Mouse (Mus musculus) neural tube, embryonic 11.5 days (tissue): ENCODE results near the gene Sec13. TPM values are rescaled to one million over a fixed set of nuclear protein-coding genes. Genes with fewer than 3 reads are reported as not detected.
A peak's percentile ranks its signal among the peaks of the same experiment; 100 is the strongest.

Source experiments
- ATAC-seq: fragments of 200-750 bp; cut with Nextera tagmentation; 2 replicates; pipeline ENCODE4 v1.8.0; 2017; ENCODE audit warnings: moderate number of reproducible peaks, mild to moderate bottlenecking, moderate TSS enrichment, moderate library complexity; ENCODE audit not compliant: insufficient read depth, low FRiP score, low TSS enrichment
- DNase-seq: peaks from one replicate; pipeline ENCODE4 v3.0.0-alpha.2; 2015; ENCODE audit warnings: low spot score
- H3K27ac ChIP-seq: fragments of 300-500 bp; sonication (generic); 2 replicates; pipeline ENCODE4 v1.5.1; 2014; ENCODE audit warnings: low read depth, mild to moderate bottlenecking, low read length
- H3K27me3 ChIP-seq: fragments of 300-500 bp; sonication (generic); 2 replicates; pipeline ENCODE4 v1.6.1; 2014; ENCODE audit warnings: mild to moderate bottlenecking, low read length, mixed read lengths; ENCODE audit not compliant: control insufficient read depth, insufficient read depth
- H3K36me3 ChIP-seq: fragments of 300-500 bp; sonication (generic); 2 replicates; pipeline ENCODE4 v1.6.1; 2014; ENCODE audit warnings: mild to moderate bottlenecking, low read length, moderate library complexity, mixed read lengths; ENCODE audit not compliant: control insufficient read depth, insufficient read depth
- H3K4me1 ChIP-seq: fragments of 300-500 bp; sonication (generic); 2 replicates; pipeline ENCODE4 v1.6.1; 2014; ENCODE audit warnings: low read length, mixed read lengths; ENCODE audit not compliant: control insufficient read depth, insufficient read depth
- H3K4me2 ChIP-seq: fragments of 300-500 bp; sonication (generic); 2 replicates; pipeline ENCODE4 v1.6.1; 2014; ENCODE audit warnings: low read depth, mild to moderate bottlenecking, moderate library complexity
- H3K4me3 ChIP-seq: fragments of 300-500 bp; sonication (generic); 2 replicates; pipeline ENCODE4 v1.5.1; 2014; ENCODE audit warnings: low read depth, low read length
- H3K9ac ChIP-seq: fragments of 300-500 bp; sonication (generic); 2 replicates; pipeline ENCODE4 v1.6.1; 2014; ENCODE audit warnings: mild to moderate bottlenecking, low read length
- H3K9me3 ChIP-seq: fragments of 300-500 bp; sonication (generic); 2 replicates; pipeline ENCODE4 v1.6.1; 2016; ENCODE audit warnings: low read length; ENCODE audit not compliant: control insufficient read depth
- WGBS: fragments of 180-500 bp; shearing (Covaris S2); extraction: QIAGEN DNeasy Blood & Tissue Kit; methylation state at CpG from one replicate; pipeline ENCODE4 v1.1.7; 2014; 5-methylcytosine and 5-hydroxymethylcytosine counted together
- polyA plus RNA-seq: library from polyadenylated mRNA; unstranded; fragments of >200 nt; fragmentation: Nextera tagmentation; extraction: Ambion mirVana; gene quantifications from 2 replicates; pipeline ENCODE4 v1.2.1, GENCODE M21; 2014

The Sec13 gene
- polyA plus RNA-seq = 302 and 309 TPM in 2 replicates

GRCm38 (mm10) chr6:113740236-113741217, at the start of gene Sec13:
TSS of gene Sec13 (minus strand) at chr6:113740743.
- H3K27me3 ChIP-seq = no peaks in the 10 kb centered on the region
- peak within 1 kb of the TSS; percentile 52 for H3K4me3 ChIP-seq
- H3K27ac ChIP-seq = no peak within 1 kb of the TSS
- 7% methylated on average over 41 of the region's 41 CpGs for WGBS
- ATAC-seq (peak; percentile 87), DNase-seq (peak; percentile 91)
- no peaks in the 10 kb centered on the region for H3K4me1 ChIP-seq
- peaks cover 5% of the 10 kb centered on the region for H3K36me3 ChIP-seq
- peak within 1 kb of the TSS; percentile 66 for H3K9ac ChIP-seq
- peak within 1 kb of the TSS; percentile 53 for H3K4me2 ChIP-seq
- no peaks in the 10 kb centered on the region for H3K9me3 ChIP-seq

- H3K36me3 ChIP-seq = no peaks in the 10 kb centered on the region
- WGBS = 44% methylated on average over 6 of the region's 6 CpGs
- H3K4me3 ChIP-seq = no peak overlapping the region
- H3K4me1 ChIP-seq = peaks cover 3% of the 10 kb centered on the region; the same call in 1 of the 2 replicates
- no peak overlapping the region for H3K9ac ChIP-seq
- H3K27ac ChIP-seq = no peak overlapping the region
- H3K27me3 ChIP-seq = no peaks in the 10 kb centered on the region
- ATAC-seq (no peak), DNase-seq (no peak)
- no peak overlapping the region for H3K4me2 ChIP-seq
- H3K9me3 ChIP-seq = no peaks in the 10 kb centered on the region
These were observed 47.0 kb upstream of the Sec13 start for GRCm38 (mm10) chr6:113787459-113787968.

- no peak overlapping the region for H3K4me3 ChIP-seq
- H3K4me1 ChIP-seq = peaks cover 3% of the 10 kb centered on the region; the same call in 1 of the 2 replicates
- H3K27ac ChIP-seq = no peak overlapping the region
- 84% methylated on average over 7 of the region's 7 CpGs for WGBS
- no peak for ATAC-seq
- no peaks in the 10 kb centered on the region for H3K27me3 ChIP-seq
- H3K36me3 ChIP-seq = no peaks in the 10 kb centered on the region
- H3K9me3 ChIP-seq = no peaks in the 10 kb centered on the region
- DNase-seq = no peak
- H3K4me2 ChIP-seq = no peak overlapping the region
- no peak overlapping the region for H3K9ac ChIP-seq
These were observed 45.1 kb upstream of the Sec13 start for GRCm38 (mm10) chr6:113785658-113786057.

- Histone ChIP-seq H3K9ac (no peak overlapping the region), H3K27ac (no peak overlapping the region), H3K36me3 (no peaks in the 10 kb centered on the region), H3K4me3 (no peak overlapping the region), H3K9me3 (no peaks in the 10 kb centered on the region), H3K4me2 (no peak overlapping the region), H3K4me1 (no peaks in the 10 kb centered on the region), H3K27me3 (no peaks in the 10 kb centered on the region)
- DNase-seq (no peak), ATAC-seq (no peak)
- 67% methylated on average over 7 of the region's 7 CpGs for WGBS
These were observed 37.7 kb upstream of the Sec13 start for GRCm38 (mm10) chr6:113778229-113778753.

- no peaks in the 10 kb centered on the region for H3K27me3 ChIP-seq
- DNase-seq = no peak
- ATAC-seq = no peak
- WGBS = 73% methylated on average over 11 of the region's 11 CpGs
- H3K9ac ChIP-seq = no peak overlapping the region
- no peak overlapping the region for H3K4me3 ChIP-seq
- no peak overlapping the region for H3K4me2 ChIP-seq
- H3K36me3 ChIP-seq = no peaks in the 10 kb centered on the region
- H3K27ac ChIP-seq = no peak overlapping the region
- no peaks in the 10 kb centered on the region for H3K4me1 ChIP-seq
- H3K9me3 ChIP-seq = no peaks in the 10 kb centered on the region
These were observed 28.3 kb upstream of the Sec13 start for GRCm38 (mm10) chr6:113768804-113769203.

- Histone ChIP-seq H3K9me3 (no peaks in the 10 kb centered on the region), H3K4me2 (no peak overlapping the region), H3K9ac (no peak overlapping the region), H3K27ac (no peak overlapping the region), H3K27me3 (no peaks in the 10 kb centered on the region), H3K36me3 (no peaks in the 10 kb centered on the region), H3K4me1 (no peaks in the 10 kb centered on the region), H3K4me3 (no peak overlapping the region)
- WGBS = 31% methylated on average over 7 of the region's 7 CpGs
- peak; percentile 65 for DNase-seq
- peak; percentile 58; the same call in 1 of the 2 replicates for ATAC-seq
These were observed 21.1 kb upstream of the Sec13 start for GRCm38 (mm10) chr6:113761644-113762043.

GRCm38 (mm10) chr6:113749119-113749685, 8.7 kb upstream of the Sec13 start:
- DNase-seq = no peak
- H3K9me3 ChIP-seq = no peaks in the 10 kb centered on the region

GRCm38 (mm10) chr6:113748351-113748750, 7.8 kb upstream of the Sec13 start:
- no peaks in the 10 kb centered on the region for H3K4me1 ChIP-seq
- no peak for DNase-seq
- H3K4me3 ChIP-seq = no peak overlapping the region
- no peaks in the 10 kb centered on the region for H3K9me3 ChIP-seq
- no peak for ATAC-seq
- no peaks in the 10 kb centered on the region for H3K27me3 ChIP-seq
- 0 out of 2 replicates have a peak overlapping the region, but pooled peaks have one; percentile 5 for H3K9ac ChIP-seq
- no peak overlapping the region for H3K27ac ChIP-seq
- no peaks in the 10 kb centered on the region for H3K36me3 ChIP-seq
- 34% methylated on average over 26 of the region's 26 CpGs for WGBS
- no peak overlapping the region for H3K4me2 ChIP-seq

More at GRCm38 (mm10) chr6:113749119-113749685, 8.7 kb upstream of the Sec13 start:
- no peak overlapping the region for H3K4me2 ChIP-seq
- no peaks in the 10 kb centered on the region for H3K4me1 ChIP-seq
- no peak overlapping the region for H3K4me3 ChIP-seq
- H3K9ac ChIP-seq = no peak overlapping the region
- H3K27ac ChIP-seq = no peak overlapping the region
- no peaks in the 10 kb centered on the region for H3K36me3 ChIP-seq
- no peaks in the 10 kb centered on the region for H3K27me3 ChIP-seq
- ATAC-seq = no peak
- WGBS = 71% methylated on average over 17 of the region's 17 CpGs
